Mouse (Mus musculus) hindbrain, embryonic 15.5 days (tissue): ENCODE measurements around the gene Mmp11. TPM values are rescaled to one million over a fixed set of nuclear protein-coding genes. Genes with fewer than 3 reads are reported as not detected.

Source experiments
- polyA plus RNA-seq: library from polyadenylated mRNA; unstranded; fragments of >200 nt; fragmentation: Nextera tagmentation; extraction: Ambion mirVana; gene quantifications from 2 replicates; pipeline ENCODE4 v1.2.1, GENCODE M21; 2015

The Mmp11 gene
- polyA plus RNA-seq, 1 experiment from 2014 or later: 18.2 TPM

Other genes with a start within 250 kb of the Mmp11 start
- gene Cabin1, start 172.2 kb downstream of the Mmp11 start, polyA plus RNA-seq: 32.5 and 40.0 TPM in 2 replicates
- gene Ddt, start 163.1 kb downstream of the Mmp11 start, polyA plus RNA-seq: 77.1 and 80.5 TPM in 2 replicates
- not detected in 2 replicates for gene Gm20441, start 155.5 kb downstream of the Mmp11 start, polyA plus RNA-seq
- 1.2 and 1.5 TPM in 2 replicates for gene Gstt3, start 155.1 kb downstream of the Mmp11 start, polyA plus RNA-seq
- 14.8 and 15.4 TPM in 2 replicates for gene Gstt1, start 137.9 kb downstream of the Mmp11 start, polyA plus RNA-seq
- gene Gstt4, start 114.0 kb downstream of the Mmp11 start, polyA plus RNA-seq: not detected in 2 replicates
- gene Gstt2, start 99.1 kb downstream of the Mmp11 start, polyA plus RNA-seq: 6.6 and 6.8 TPM in 2 replicates
- gene Mif, start 76.3 kb downstream of the Mmp11 start, polyA plus RNA-seq: 1,663 and 1,704 TPM in 2 replicates
- gene Derl3, start 43.1 kb downstream of the Mmp11 start, polyA plus RNA-seq: 1.7 and 2.0 TPM in 2 replicates
- 251 and 263 TPM in 2 replicates for gene Smarcb1, start 14.9 kb downstream of the Mmp11 start, polyA plus RNA-seq
- gene Chchd10, start 3.4 kb downstream of the Mmp11 start, polyA plus RNA-seq: 139 and 143 TPM in 2 replicates
- 1.1 and 1.6 TPM in 2 replicates for gene Gm867, start 4.2 kb upstream of the Mmp11 start, polyA plus RNA-seq
- 0.35 and 1.2 TPM in 2 replicates for gene Vpreb3, start 6.6 kb upstream of the Mmp11 start, polyA plus RNA-seq
- gene Gm5134, start 18.0 kb upstream of the Mmp11 start, polyA plus RNA-seq: not detected in 2 replicates
- 11.6 and 11.8 TPM in 2 replicates for gene Zfp280b, start 96.2 kb upstream of the Mmp11 start, polyA plus RNA-seq
- gene Slc5a4b, start 174.5 kb upstream of the Mmp11 start, polyA plus RNA-seq: not detected in 2 replicates
- gene Slc5a4a, start 211.0 kb upstream of the Mmp11 start, polyA plus RNA-seq: 0.08 and 0.09 TPM in 2 replicates